Mouse (Mus musculus): Measurements from ENCODE around the gene Creld1. TPM values are rescaled to one million over a fixed set of nuclear protein-coding genes. Genes with fewer than 3 reads are reported as not detected.

Gene Creld1
- polyA plus RNA-seq, 1 experiment from 2014 or later: 41.1 TPM

- WGBS: 43% methylated on average over 9 of the region's 9 CpGs
- peaks cover 5% of the 10 kb centered on the region; the same call in 1 of the 2 replicates for H3K4me1 ChIP-seq (ENCODE audit: control insufficient read depth, insufficient read depth, low read length)
- ATAC-seq (ENCODE audit: insufficient read depth, low FRiP score, low TSS enrichment): peak; percentile 32; the same call in 1 of the 2 replicates
These were observed 41.0 kb upstream of the Creld1 start for GRCm38 (mm10) chr6:113442087-113442441.

GRCm38 (mm10) chr6:113442442-113443090, 40.5 kb upstream of the Creld1 start, which contains the start of gene Jagn1:
Gene Jagn1, plus strand, starts transcription at chr6:113442569.
- peak within 1 kb of the TSS; percentile 81 for H3K4me3 ChIP-seq (ENCODE audit: low read depth, low read length)
- H3K9ac ChIP-seq (ENCODE audit: low read length): peak within 1 kb of the TSS; percentile 84
- peaks cover 5% of the 10 kb centered on the region; the same call in 1 of the 2 replicates for H3K4me1 ChIP-seq (ENCODE audit: control insufficient read depth, insufficient read depth, low read length)
- no peaks in the 10 kb centered on the region for H3K9me3 ChIP-seq (ENCODE audit: control insufficient read depth, low read length)
- peak within 1 kb of the TSS; percentile 39; the same call in 1 of the 2 replicates for H3K27ac ChIP-seq (ENCODE audit: low read depth, low read length)
- H3K36me3 ChIP-seq (ENCODE audit: control insufficient read depth, insufficient read depth, low read length): peaks cover 7% of the 10 kb centered on the region
- peak within 1 kb of the TSS; percentile 81 for H3K4me2 ChIP-seq (ENCODE audit: low read depth)
- peak; percentile 92 for ATAC-seq (ENCODE audit: insufficient read depth, low FRiP score, low TSS enrichment)
- H3K27me3 ChIP-seq (ENCODE audit: control insufficient read depth, insufficient read depth, low read length): no peaks in the 10 kb centered on the region
- DNase-seq (ENCODE audit: low spot score): peak; percentile 95
- WGBS: 1% methylated on average over 45 of the region's 45 CpGs

More at GRCm38 (mm10) chr6:113442087-113442441, 41.0 kb upstream of the Creld1 start:
- Histone ChIP-seq H3K27ac (ENCODE audit: low read depth, low read length) (no peak overlapping the region), H3K36me3 (ENCODE audit: control insufficient read depth, insufficient read depth, low read length) (peaks cover 2% of the 10 kb centered on the region), H3K4me2 (ENCODE audit: low read depth) (peak overlapping the region; percentile 50), H3K4me3 (ENCODE audit: low read depth, low read length) (peak overlapping the region; percentile 81), H3K9me3 (ENCODE audit: control insufficient read depth, low read length) (no peaks in the 10 kb centered on the region), H3K27me3 (ENCODE audit: control insufficient read depth, insufficient read depth, low read length) (no peaks in the 10 kb centered on the region), H3K9ac (ENCODE audit: low read length) (peak overlapping the region; percentile 84)
- no peak for DNase-seq (ENCODE audit: low spot score)

GRCm38 (mm10) chr6:113443091-113443490, 40.0 kb upstream of the Creld1 start:
- WGBS: 49% methylated on average over 12 of the region's 12 CpGs
- H3K9me3 ChIP-seq (ENCODE audit: control insufficient read depth, low read length): no peaks in the 10 kb centered on the region

GRCm38 (mm10) chr6:113444207-113444965, 38.7 kb upstream of the Creld1 start:
- Histone ChIP-seq H3K9ac (ENCODE audit: low read length) (no peak overlapping the region), H3K27ac (ENCODE audit: low read depth, low read length) (no peak overlapping the region), H3K4me2 (ENCODE audit: low read depth) (no peak overlapping the region), H3K36me3 (ENCODE audit: control insufficient read depth, insufficient read depth, low read length) (peaks cover 13% of the 10 kb centered on the region), H3K4me1 (ENCODE audit: control insufficient read depth, insufficient read depth, low read length) (peaks cover 5% of the 10 kb centered on the region; the same call in 1 of the 2 replicates), H3K27me3 (ENCODE audit: control insufficient read depth, insufficient read depth, low read length) (no peaks in the 10 kb centered on the region), H3K9me3 (ENCODE audit: control insufficient read depth, low read length) (no peaks in the 10 kb centered on the region), H3K4me3 (ENCODE audit: low read depth, low read length) (no peak overlapping the region)
- DNase-seq (ENCODE audit: low spot score) (no peak), ATAC-seq (ENCODE audit: insufficient read depth, low FRiP score, low TSS enrichment) (no peak)
- WGBS: 92% methylated on average over 7 of the region's 8 CpGs

More at GRCm38 (mm10) chr6:113443091-113443490, 40.0 kb upstream of the Creld1 start:
- Histone ChIP-seq H3K27me3 (ENCODE audit: control insufficient read depth, insufficient read depth, low read length) (no peaks in the 10 kb centered on the region), H3K4me1 (ENCODE audit: control insufficient read depth, insufficient read depth, low read length) (peaks cover 5% of the 10 kb centered on the region; the same call in 1 of the 2 replicates), H3K4me2 (ENCODE audit: low read depth) (peak overlapping the region; percentile 81), H3K4me3 (ENCODE audit: low read depth, low read length) (peak overlapping the region; percentile 81), H3K9ac (ENCODE audit: low read length) (peak overlapping the region; percentile 84), H3K27ac (ENCODE audit: low read depth, low read length) (no peak overlapping the region), H3K36me3 (ENCODE audit: control insufficient read depth, insufficient read depth, low read length) (peaks cover 10% of the 10 kb centered on the region)
- DNase-seq (ENCODE audit: low spot score) (no peak), ATAC-seq (ENCODE audit: insufficient read depth, low FRiP score, low TSS enrichment) (no peak)

GRCm38 (mm10) chr6:113447639-113448038, 35.5 kb upstream of the Creld1 start:
- H3K27me3 ChIP-seq (ENCODE audit: control insufficient read depth, insufficient read depth, low read length): no peaks in the 10 kb centered on the region
- no peak overlapping the region for H3K4me2 ChIP-seq (ENCODE audit: low read depth)
- H3K27ac ChIP-seq (ENCODE audit: low read depth, low read length): no peak overlapping the region
- ATAC-seq (ENCODE audit: insufficient read depth, low FRiP score, low TSS enrichment): no peak
- DNase-seq (ENCODE audit: low spot score): no peak
- peaks cover 13% of the 10 kb centered on the region for H3K36me3 ChIP-seq (ENCODE audit: control insufficient read depth, insufficient read depth, low read length)
- H3K4me1 ChIP-seq (ENCODE audit: control insufficient read depth, insufficient read depth, low read length): peaks cover 5% of the 10 kb centered on the region; the same call in 1 of the 2 replicates
- 93% methylated on average over 4 of the region's 4 CpGs for WGBS
- no peak overlapping the region for H3K4me3 ChIP-seq (ENCODE audit: low read depth, low read length)
- no peaks in the 10 kb centered on the region for H3K9me3 ChIP-seq (ENCODE audit: control insufficient read depth, low read length)
- H3K9ac ChIP-seq (ENCODE audit: low read length): no peak overlapping the region

GRCm38 (mm10) chr6:113451839-113452238, 31.3 kb upstream of the Creld1 start:
- H3K27ac ChIP-seq (ENCODE audit: low read depth, low read length): no peak overlapping the region
- no peaks in the 10 kb centered on the region for H3K9me3 ChIP-seq (ENCODE audit: control insufficient read depth, low read length)
- H3K27me3 ChIP-seq (ENCODE audit: control insufficient read depth, insufficient read depth, low read length): no peaks in the 10 kb centered on the region
- H3K4me2 ChIP-seq (ENCODE audit: low read depth): no peak overlapping the region
- no peaks in the 10 kb centered on the region for H3K4me1 ChIP-seq (ENCODE audit: control insufficient read depth, insufficient read depth, low read length)
- H3K9ac ChIP-seq (ENCODE audit: low read length): no peak overlapping the region
- peaks cover 13% of the 10 kb centered on the region for H3K36me3 ChIP-seq (ENCODE audit: control insufficient read depth, insufficient read depth, low read length)
- WGBS: 88% methylated on average over 2 of the region's 2 CpGs
- ATAC-seq (ENCODE audit: insufficient read depth, low FRiP score, low TSS enrichment): no peak
- DNase-seq (ENCODE audit: low spot score): no peak
- H3K4me3 ChIP-seq (ENCODE audit: low read depth, low read length): no peak overlapping the region

GRCm38 (mm10) chr6:113455007-113455406, 28.1 kb upstream of the Creld1 start:
- H3K36me3 ChIP-seq (ENCODE audit: control insufficient read depth, insufficient read depth, low read length): no peaks in the 10 kb centered on the region
- ATAC-seq (ENCODE audit: insufficient read depth, low FRiP score, low TSS enrichment) (no peak), DNase-seq (ENCODE audit: low spot score) (no peak)
- H3K27ac ChIP-seq (ENCODE audit: low read depth, low read length): no peak overlapping the region
- no peaks in the 10 kb centered on the region for H3K27me3 ChIP-seq (ENCODE audit: control insufficient read depth, insufficient read depth, low read length)
- H3K9ac ChIP-seq (ENCODE audit: low read length): no peak overlapping the region
- no peaks in the 10 kb centered on the region for H3K4me1 ChIP-seq (ENCODE audit: control insufficient read depth, insufficient read depth, low read length)
- WGBS: 70% methylated on average over 5 of the region's 5 CpGs
- H3K9me3 ChIP-seq (ENCODE audit: control insufficient read depth, low read length): no peaks in the 10 kb centered on the region
- H3K4me3 ChIP-seq (ENCODE audit: low read depth, low read length): no peak overlapping the region
- no peak overlapping the region for H3K4me2 ChIP-seq (ENCODE audit: low read depth)

GRCm38 (mm10) chr6:113457952-113458534, 25.1 kb upstream of the Creld1 start, which contains the start of gene Il17re:
Gene Il17re, plus strand, starts transcription at chr6:113458484.
- Histone ChIP-seq H3K36me3 (ENCODE audit: control insufficient read depth, insufficient read depth, low read length) (no peaks in the 10 kb centered on the region), H3K4me1 (ENCODE audit: control insufficient read depth, insufficient read depth, low read length) (no peaks in the 10 kb centered on the region), H3K4me2 (ENCODE audit: low read depth) (no peak within 1 kb of the TSS), H3K9ac (ENCODE audit: low read length) (no peak within 1 kb of the TSS), H3K27ac (ENCODE audit: low read depth, low read length) (no peak within 1 kb of the TSS), H3K9me3 (ENCODE audit: control insufficient read depth, low read length) (no peaks in the 10 kb centered on the region), H3K27me3 (ENCODE audit: control insufficient read depth, insufficient read depth, low read length) (no peaks in the 10 kb centered on the region), H3K4me3 (ENCODE audit: low read depth, low read length) (no peak within 1 kb of the TSS)
- 76% methylated on average over 10 of the region's 10 CpGs for WGBS
- ATAC-seq (ENCODE audit: insufficient read depth, low FRiP score, low TSS enrichment) (no peak), DNase-seq (ENCODE audit: low spot score) (no peak)

Data from neural tube, embryonic 11.5 days (tissue).